Mouse (Mus musculus) cortical plate, adult 2 months (tissue): ENCODE results near the gene Ell. TPM values are rescaled to one million over a fixed set of nuclear protein-coding genes. Genes with fewer than 3 reads are reported as not detected.
"Not testable (repeated sequence)": the region's sequence is repeated elsewhere in the genome, so short reads cannot be mapped to it uniquely, and the experiment has no call there.

Experiments used
- H3K27ac ChIP-seq: fragments of 200-500 bp; 2 replicates; pipeline ENCODE4 v1.5.1; 2012; ENCODE audit warnings: low read length, control low read depth, inconsistent platforms; ENCODE audit not compliant: insufficient read depth
- H3K4me1 ChIP-seq: fragments of 200-500 bp; 2 replicates; pipeline ENCODE4 v1.6.1; 2011; ENCODE audit warnings: low read length; ENCODE audit not compliant: control insufficient read depth, insufficient read depth
- H3K4me3 ChIP-seq: fragments of 200-500 bp; 2 replicates; pipeline ENCODE4 v1.5.1; 2011; ENCODE audit warnings: mild to moderate bottlenecking, low read length, control low read depth; ENCODE audit not compliant: insufficient read depth
- CTCF ChIP-seq: fragments of 200-500 bp; IDR thresholded peaks from 2 replicates; pipeline ENCODE4 v1.5.1; 2011; ENCODE audit warnings: mild to moderate bottlenecking, control low read depth, low read length; ENCODE audit not compliant: insufficient read depth; ENCODE audit errors: extremely low read depth
- POLR2A ChIP-seq: fragments of 200-500 bp; IDR thresholded peaks from 2 replicates; pipeline ENCODE4 v1.6.1; 2011; ENCODE audit warnings: mild to moderate bottlenecking, low read length, control low read depth; ENCODE audit not compliant: insufficient read depth; ENCODE audit errors: extremely low read depth
- polyA plus RNA-seq: library from polyadenylated mRNA; depleted of rRNA; stranded (reverse); fragments of >200 nt; gene quantifications from 2 replicates; pipeline ENCODE4 v1.2.3, GENCODE M21; 2012

Gene Ell
- polyA plus RNA-seq, 1 experiment: 23.9 TPM

- peak overlapping the region; percentile 55; the same call in 1 of the 2 replicates for H3K27ac ChIP-seq
- TF ChIP-seq POLR2A (no peak), CTCF (no peak)
- H3K4me1 ChIP-seq: peaks cover 4% of the 10 kb centered on the region
- H3K4me3 ChIP-seq: no peak overlapping the region
These were observed 35.0 kb downstream of the Ell start for GRCm38 (mm10) chr8:70574302-70574701.

- H3K4me1 ChIP-seq: peaks cover 4% of the 10 kb centered on the region
- no peak overlapping the region for H3K27ac ChIP-seq
- TF ChIP-seq POLR2A (no peak), CTCF (no peak)
These were observed 35.7 kb downstream of the Ell start for GRCm38 (mm10) chr8:70574915-70575314.

GRCm38 (mm10) chr8:70577207-70577606 lies 38.0 kb downstream of the Ell start:
- no peak for TF ChIP-seq CTCF
- TF ChIP-seq POLR2A: no peak
- Histone ChIP-seq H3K4me3 (no peak overlapping the region), H3K4me1 (no peaks in the 10 kb centered on the region), H3K27ac (no peak overlapping the region)

More at GRCm38 (mm10) chr8:70574915-70575314, 35.7 kb downstream of the Ell start:
- H3K4me3 ChIP-seq: no peak overlapping the region

- Histone ChIP-seq H3K4me1 (0 out of 2 replicates have a peak, but pooled peaks cover 2% of the 10 kb centered on the region), H3K4me3 (no peak overlapping the region), H3K27ac (peak overlapping the region; percentile 9; the same call in 1 of the 2 replicates)
- TF ChIP-seq CTCF (no peak), POLR2A (no peak)
These were observed 44.5 kb downstream of the Ell start for GRCm38 (mm10) chr8:70583476-70584387.

- no peak overlapping the region for H3K4me3 ChIP-seq
- H3K4me1 ChIP-seq: 0 out of 2 replicates have a peak, but pooled peaks cover 2% of the 10 kb centered on the region
- TF ChIP-seq CTCF (no peak), POLR2A (no peak)
- no peak overlapping the region for H3K27ac ChIP-seq
These were observed 45.5 kb downstream of the Ell start for GRCm38 (mm10) chr8:70584606-70585257.

GRCm38 (mm10) chr8:70585258-70585652 lies 46.0 kb downstream of the Ell start:
- H3K4me3 ChIP-seq: no peak overlapping the region
- H3K27ac ChIP-seq: no peak overlapping the region
- H3K4me1 ChIP-seq: 0 out of 2 replicates have a peak, but pooled peaks cover 2% of the 10 kb centered on the region
- TF ChIP-seq POLR2A (no peak), CTCF (peak; percentile 64)

- not testable (repeated sequence) for H3K27ac ChIP-seq, H3K4me1 ChIP-seq, H3K4me3 ChIP-seq
These were observed 48.7 kb downstream of the Ell start for GRCm38 (mm10) chr8:70587955-70588354.

- TF ChIP-seq CTCF (no peak), POLR2A (no peak)
- Histone ChIP-seq H3K27ac (peak overlapping the region; percentile 74), H3K4me1 (peaks cover 6% of the 10 kb centered on the region; the same call in 1 of the 2 replicates), H3K4me3 (no peak overlapping the region)
These were observed 52.3 kb downstream of the Ell start for GRCm38 (mm10) chr8:70591569-70591968.

GRCm38 (mm10) chr8:70593173-70593572 lies 53.9 kb downstream of the Ell start:
- peak overlapping the region; percentile 85 for H3K27ac ChIP-seq
- H3K4me3 ChIP-seq: no peak overlapping the region
- peaks cover 6% of the 10 kb centered on the region; the same call in 1 of the 2 replicates for H3K4me1 ChIP-seq
- TF ChIP-seq POLR2A: peak; percentile 27; the same call in 1 of the 2 replicates
- no peak for TF ChIP-seq CTCF

- Histone ChIP-seq H3K4me1 (peaks cover 6% of the 10 kb centered on the region; the same call in 1 of the 2 replicates), H3K4me3 (peak within 1 kb of the TSS; percentile 44), H3K27ac (peak within 1 kb of the TSS; percentile 85)
- TF ChIP-seq POLR2A (peak; percentile 56; the same call in 1 of the 2 replicates), CTCF (no peak)
These were observed 54.8 kb downstream of the Ell start, which contains the start of gene Isyna1 for GRCm38 (mm10) chr8:70593961-70594609. Gene Isyna1, plus strand, starts transcription at chr8:70594373.
